Mouse (Mus musculus) lung, postnatal 25 days (tissue): ENCODE data around the gene Bcl3.

Experiments used
- DNase-seq: peaks from one replicate; pipeline ENCODE4 v3.0.0; 2022; ENCODE audit warnings: low spot score

The Bcl3 gene

DNA sequence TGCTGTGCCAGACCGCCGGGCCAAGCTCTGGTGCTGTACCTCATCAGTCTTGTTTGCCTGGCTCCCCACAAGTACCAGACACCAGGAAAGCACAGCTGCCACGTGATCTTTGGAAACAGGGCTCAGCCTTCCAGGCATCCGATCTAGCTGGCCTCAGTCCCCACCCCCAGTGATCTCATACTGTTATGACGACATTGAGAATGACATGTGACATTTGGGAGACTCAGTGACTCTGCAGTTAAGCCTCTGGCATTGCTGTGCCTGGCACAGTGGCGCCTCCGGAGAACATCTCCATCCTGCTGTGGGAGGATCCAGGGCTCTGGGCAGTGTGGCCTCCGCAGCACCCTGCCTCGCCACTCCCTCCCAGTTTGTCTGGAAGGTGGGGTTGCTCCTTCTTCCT is 9.3 kb upstream of the Bcl3 start:
- no peak for DNase-seq

DNA sequence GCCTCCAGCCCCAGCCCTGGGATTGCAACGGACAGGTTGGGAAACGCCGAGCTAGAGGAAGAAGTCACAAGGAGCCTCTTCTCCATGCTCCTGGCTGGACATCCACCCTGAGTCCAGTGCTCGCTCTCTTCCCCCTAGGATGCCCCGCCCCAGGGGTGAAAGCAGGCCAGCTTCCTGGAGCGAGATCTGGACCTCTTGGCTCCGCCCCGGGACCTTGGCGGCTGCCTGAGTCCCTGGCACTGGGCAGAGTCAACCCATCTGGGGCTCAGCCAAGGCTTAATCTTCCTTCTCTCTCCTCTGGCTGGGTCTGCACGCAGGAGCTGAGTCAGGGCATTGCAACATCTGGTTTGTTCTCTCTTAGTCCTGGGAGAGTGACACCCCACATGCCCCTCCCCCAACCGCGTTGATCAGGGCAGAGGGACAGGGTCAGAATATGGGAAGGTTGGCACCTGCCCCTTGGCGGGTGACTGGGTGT is 8.1 kb upstream of the Bcl3 start:
- peak; percentile 95 for DNase-seq

DNA sequence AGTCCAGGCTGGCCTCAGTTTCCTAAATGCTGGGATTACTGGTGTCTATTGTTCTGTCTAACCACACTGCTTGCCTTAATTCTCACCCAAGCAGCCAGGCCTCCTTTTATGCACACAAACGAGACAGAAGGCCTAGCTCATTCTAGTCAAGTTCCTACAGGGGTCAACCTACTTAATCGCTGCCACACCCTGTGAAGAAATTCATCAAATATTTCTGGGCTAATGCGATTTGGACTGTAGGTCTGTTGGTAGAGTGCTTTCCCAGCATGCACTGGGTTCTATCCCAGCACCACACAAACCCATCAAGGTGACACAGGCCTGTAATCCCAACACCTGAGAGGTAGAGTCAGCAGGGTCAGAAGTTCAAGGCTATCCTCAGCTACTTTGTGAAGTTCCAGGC is 7.1 kb upstream of the Bcl3 start:
- no peak for DNase-seq

DNA sequence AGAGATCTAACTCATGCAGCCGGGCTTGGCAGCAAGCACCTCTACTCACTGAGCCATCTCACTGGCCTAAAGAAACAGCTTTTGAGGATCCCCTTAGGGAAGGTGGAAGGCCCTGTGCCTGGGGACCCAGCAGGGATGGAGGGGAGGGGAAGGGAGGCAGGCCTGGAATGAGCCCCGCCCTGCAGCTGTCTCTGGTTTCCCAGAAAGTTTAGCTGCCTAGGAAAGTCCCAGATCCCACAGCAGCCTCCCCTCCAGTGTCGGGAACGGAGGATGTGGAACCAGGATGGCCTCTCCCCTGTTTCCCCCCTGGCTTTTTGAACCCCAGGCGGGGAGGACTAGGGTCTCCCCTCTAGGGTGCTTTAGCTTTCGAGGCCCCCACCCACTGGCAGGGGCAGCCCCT is 4.2 kb upstream of the Bcl3 start:
- no peak for DNase-seq

DNA sequence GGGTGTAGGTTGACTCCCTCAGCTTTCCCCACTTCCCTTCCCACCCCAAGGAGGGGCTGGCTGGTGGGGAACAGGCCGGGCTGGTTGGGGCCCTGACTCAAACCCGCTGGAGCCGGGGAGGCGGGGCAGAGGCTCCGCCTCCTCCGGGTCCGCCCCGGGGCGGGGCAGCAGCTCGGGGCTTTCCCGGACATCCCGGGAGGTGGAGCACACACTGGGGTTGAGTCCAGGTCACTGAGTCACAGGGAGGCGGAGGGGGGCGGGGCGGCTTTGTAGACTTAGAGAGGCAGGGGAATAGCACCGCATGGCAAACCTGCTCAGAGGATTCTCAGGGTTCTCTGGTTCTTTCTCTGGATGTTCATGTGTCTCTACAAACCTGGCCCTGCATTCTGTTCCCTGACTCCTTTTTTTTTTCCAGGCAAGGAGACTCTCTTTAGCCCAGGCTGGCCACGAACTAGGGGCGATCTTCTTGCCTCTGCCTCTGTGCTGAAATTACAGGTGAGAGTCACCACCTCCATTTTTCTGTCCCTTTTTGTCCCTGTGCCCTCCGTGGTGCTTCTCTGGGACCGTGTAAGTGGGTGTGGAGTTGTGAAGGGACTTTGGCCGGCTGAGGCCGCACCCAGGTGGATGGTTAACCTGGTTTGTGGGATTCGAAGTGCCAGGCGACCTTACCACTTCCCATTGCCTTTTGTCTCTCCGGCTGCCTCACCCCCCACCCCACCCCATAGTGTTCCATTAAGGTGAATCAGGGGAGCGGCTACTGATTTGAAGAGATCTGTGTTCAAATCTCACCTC is 1.8 kb upstream of the Bcl3 start:
- peak; percentile 91 for DNase-seq

DNA sequence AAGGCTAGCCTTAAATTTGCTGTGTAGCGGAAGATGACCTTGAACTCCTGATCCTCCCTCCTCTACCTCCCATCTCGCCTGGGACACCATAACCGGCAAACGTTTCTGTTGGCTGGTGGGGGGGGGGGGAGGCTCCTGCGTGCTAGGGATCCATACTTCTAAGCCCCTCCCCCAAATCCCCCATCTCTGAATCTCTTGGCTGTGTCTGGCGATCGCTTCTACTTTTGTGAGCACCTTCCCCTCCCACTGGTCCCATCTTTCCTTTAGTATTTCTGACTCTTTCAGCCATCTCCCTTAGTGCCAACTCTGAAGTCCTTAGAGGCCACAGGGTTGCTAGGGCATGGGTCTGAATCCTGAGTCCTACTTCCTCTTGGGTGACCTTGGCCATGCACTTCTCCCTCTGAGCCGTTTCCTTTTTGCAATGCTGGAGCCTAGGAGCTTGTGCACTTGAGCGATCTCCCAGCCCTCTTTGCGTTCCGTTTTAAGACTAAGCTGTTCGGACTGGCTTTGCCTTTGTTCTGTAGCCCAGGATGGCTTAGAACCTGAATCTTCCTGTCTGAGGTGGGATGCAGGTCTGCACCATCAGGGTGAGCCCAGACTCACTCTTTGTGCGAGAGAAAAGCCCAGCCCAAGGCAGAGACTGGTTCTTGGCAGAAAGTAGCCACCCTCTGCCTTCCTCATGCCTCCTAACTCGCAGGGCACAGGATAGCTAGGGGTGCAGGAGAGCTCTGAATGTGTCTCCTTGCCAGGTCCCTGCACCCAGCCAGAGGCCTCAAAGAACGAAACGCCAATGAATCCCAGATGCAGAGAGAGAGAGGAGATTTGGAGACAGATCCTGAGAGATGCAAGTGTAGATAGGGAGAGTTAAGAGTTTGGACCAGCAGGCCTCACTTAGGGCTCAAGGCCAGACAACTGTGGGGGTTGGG is 949 bp upstream of the Bcl3 start:
- DNase-seq = no peak

DNA sequence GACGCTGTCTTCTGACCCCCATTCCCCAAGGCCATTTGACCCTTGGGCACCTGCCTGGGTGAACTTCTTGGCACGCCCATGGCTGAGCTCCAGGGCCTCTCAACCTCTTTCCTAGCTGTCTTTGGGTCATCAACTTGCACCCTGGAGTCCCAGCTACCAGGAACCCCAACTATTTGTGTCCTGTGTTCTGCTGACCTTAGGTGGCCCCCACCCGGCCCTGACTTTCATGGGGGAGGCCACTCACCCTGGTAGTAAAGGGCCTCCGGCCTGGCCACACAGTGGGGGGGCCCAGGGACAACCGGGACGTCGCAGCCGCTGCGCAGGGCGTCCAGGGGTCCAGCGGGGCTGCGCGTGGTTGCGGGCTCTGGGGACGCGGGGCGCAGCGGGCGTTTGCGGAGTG is 377 bp downstream of the Bcl3 start:
- DNase-seq = no peak

DNA sequence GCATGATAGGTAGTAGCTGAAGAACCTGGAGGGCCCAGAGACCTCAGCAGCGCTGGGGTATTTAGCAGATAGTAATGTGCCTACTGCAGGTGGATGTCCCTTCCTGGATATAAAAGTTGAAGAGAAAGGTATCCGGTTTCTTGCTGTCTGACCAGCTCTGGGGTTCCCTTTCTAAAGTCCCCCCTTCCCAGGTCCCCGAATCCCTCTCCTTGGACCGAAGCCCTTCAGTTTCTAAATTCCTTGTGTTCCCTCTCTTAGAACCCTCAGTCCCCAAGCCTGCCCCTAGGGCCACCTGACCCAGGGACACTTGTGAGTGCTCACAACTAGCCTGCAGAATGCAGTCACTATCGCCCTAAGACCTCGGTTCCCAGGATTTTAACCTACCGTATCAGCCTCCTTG is 937 bp downstream of the Bcl3 start:
- no peak for DNase-seq

DNA sequence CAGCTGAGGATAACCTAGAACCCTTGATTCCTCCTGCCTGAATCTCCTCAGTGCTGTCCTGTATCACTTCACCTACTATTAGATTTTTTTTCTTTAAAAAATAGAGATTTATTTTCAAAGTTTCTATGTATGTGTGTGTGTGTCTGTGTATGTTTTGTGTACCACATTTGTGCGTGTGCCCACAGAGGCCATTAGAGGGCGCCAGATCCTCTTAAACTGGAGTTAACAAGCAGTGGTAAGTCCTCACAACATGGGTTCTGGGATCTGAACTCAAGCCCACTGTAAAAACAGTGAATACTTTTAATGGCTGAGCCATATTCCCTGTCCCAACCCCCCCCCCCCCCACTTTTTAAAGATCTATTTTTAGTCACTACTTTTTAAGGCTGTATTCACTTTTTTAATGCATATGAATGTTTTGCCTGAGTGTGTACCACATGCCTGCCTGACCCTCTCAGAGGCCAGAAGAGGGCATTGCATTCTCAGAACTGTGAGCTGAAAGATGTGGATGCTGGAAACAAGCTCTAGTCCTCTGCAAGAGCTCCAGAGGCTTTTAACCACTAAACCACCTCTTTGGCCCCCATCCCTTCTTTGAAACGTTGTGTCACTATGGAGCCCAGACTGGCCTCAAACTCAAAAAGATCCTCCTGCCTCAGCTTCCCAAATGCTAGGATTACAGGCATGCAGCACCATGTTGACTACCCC is 2.1 kb downstream of the Bcl3 start:
- no peak for DNase-seq

DNA sequence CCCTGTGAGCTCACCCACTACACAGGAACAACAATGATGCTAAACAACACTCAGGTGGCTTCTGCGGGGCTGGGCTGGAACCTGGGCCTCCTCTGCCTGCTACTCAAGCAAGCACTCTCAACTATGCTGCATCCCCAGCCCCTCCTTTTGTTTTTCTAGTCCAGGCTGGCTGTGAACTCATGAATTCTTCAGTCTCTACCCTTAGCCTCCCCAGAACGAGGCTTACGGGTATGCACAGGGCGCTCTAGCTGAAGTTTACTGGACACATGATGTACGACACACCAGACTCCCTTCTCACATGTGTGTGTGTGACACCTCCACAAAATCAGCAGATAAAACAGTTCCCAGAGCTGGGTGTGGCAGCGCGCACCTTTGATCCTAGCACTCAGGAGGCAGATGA is 3.7 kb downstream of the Bcl3 start:
- no peak for DNase-seq

DNA sequence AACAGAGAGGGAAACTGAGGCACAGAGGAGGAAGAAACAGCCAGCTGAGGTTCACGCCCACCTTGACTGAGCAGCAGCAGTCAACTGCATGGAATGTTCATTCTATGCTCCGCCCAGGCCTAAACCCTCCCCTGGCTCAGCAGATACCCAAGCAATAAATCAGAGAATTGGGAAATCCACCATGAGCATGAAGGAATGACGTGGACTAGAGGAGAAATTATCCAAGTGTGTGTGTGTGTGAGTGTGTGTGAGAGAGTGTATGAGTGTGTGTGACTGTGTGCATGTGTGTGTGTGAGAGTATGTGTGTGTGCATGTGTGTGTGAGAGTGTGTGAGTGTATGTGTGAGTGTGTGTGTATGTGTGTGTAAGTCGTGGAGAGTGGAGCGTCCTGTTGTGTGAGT is 4.1 kb downstream of the Bcl3 start:
- peak; percentile 70 for DNase-seq

DNA sequence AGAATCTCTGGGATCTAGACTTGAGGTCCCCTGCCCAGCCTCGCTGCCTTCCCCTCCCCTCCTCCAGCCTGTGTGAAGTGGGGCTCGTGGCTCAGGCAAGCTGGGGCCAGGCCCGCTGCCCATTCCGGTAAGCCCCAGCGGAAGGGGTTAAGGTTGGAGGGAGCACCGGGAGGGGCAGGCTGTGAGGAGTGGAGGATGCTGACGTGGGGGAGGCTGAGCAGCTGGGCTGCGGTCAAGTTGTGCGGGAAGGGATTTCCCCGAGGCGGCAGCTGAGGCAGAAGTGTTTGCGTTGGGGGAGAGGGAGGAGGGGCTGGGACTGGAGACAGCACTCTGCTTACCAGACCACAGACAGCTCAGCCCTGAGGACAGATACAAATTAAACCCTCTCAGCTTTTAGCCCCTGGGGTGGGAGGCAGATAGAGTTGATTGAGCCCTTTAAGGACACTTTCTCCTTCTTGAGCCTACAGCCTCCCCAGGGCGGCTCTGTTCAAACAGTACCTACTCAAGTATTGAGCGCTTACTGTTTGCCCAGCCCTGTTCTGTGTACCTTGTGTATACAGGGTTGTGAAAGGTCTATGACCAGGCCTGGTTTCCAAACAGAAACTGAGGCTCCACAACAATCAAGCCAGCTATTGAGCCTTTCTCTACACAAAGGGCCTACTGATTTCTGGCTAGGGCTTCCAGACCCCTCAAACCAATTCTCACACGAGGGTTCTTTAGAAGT is 5.0 kb downstream of the Bcl3 start:
- peak; percentile 93 for DNase-seq

DNA sequence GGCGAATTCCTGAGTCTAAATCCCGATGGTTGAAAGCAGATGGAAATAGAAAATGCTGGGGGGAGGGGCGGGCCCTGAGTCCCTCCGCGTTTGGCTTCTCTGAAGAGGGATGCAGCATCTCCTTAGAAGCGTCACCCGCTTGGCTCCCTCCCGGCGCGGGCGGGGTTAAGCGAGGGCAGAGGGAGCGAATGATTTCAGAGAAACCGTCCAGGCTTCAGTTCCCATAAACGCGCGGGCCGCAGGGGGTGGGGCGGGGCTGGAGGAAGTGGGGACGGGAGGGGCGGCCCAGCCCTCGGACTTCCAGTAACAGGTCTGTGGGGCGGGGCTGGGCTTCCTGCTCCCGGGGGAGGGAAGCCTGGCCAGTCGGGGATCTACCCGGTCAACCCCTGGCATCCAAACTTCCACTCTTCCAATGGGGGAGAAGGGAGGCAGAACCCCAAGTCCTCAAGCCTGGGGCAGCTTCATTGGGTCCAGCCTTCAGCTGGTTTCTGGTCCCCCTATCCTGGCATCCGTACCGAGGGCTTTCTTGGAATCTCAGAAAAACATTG is 6.3 kb downstream of the Bcl3 start:
- peak; percentile 92 for DNase-seq

DNA sequence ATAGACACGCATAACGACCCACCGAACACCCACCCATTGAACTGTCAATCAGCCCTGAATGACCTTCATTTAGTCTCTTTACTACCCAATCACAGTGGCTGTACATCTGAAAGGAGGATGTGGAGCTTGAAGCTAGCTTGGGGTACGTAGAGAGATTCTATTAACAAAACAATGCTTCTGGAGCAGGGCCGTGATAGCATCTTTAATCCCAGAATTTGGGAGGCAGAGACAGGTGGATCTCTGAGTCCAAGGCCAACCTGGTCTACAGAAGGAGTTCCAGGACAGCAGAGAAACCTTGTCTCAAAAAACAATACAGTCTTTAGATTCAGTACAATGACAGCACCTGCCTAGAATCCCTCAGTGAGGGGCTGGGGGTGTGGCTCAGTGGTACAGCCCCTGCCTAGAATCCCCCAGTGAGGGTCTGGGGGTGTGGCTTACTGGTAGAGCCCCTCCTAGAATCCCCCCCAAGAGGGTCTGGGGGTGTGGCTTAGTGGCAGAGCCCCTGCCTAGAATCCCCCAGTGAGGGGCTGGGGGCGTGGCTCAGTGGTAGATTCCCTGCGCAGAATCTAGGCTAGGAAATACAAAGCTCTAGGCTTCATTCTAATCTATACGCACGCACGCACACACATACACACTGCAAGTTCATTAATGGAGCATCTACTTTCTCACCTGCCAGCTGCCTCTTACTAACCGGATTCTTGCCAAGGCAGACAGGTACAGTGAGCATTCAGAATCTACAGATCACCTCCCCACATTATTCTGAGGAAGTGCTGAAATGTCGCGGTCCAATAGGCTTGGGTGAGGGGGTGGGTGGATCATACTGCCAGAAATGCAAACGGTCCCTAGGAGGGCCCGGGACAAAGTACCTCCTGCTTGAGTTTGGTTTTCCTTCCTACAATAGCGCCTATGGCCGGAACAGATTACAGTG is 7.0 kb downstream of the Bcl3 start:
- DNase-seq = no peak

DNA sequence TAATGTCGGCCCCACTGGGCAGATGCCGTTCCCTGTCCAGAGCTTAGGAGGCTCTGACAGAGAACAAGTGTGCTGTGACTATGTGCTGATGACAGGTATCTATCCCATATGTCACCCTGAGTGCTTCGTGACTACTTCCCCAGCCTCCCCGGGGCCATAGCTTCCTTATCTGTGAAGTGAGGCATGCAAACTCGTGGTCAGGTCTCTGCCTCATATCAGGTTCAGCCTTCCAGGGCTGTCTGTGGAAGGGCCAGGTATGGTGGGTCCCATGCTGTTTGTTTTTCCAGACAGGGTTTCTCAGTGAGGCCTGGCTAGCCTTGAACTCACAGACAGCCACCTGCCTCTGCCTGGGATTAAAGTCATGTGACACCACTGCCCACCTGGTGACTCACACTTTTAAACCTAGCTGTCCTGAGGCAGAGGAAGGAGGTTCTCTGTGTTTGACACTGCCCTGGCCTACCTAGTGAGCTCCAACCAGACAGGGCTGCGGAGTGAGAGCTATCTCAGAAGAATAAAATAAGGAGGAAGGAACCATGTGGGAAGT is 8.9 kb downstream of the Bcl3 start:
- DNase-seq = no peak

DNA sequence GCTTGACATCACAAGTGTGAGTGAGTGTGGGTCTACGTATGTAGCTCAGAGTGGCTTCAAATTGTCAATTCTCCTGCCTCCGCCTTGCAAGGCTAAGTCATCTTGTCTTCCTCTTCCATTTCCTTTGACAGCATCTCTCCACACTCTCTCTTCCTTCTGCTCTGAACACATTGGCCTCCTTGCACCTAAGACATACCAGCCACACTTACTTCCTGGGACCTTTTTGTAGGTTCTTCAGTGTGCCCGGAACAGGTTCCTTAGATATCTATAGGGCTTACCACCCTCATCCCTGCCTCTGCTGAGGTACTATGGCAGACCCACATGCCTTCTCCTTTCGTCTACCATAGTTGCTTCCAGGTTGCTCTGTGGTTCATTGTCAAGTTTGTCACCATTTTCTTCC is 9.4 kb downstream of the Bcl3 start:
- DNase-seq = no peak

DNA sequence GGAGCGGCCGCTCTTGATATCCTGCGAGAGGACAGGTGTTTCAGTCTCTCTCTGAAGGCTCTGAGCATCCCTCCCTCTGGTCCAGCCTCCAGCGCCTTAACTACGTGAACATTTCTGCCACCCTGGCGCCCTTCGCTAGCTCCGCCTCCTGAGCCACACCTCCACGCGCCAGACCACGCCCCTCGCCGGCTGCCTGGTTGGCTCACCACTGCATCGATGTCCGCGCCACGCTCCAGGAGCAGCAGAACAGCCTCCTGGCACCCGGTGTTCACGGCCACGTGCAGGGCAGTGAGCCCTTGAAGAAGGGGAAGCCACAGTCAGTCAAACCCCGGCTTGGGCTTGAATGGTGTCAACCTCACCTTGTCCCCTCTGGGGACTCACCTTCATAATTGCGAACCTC is 11.5 kb downstream of the Bcl3 start:
- DNase-seq = no peak

DNA sequence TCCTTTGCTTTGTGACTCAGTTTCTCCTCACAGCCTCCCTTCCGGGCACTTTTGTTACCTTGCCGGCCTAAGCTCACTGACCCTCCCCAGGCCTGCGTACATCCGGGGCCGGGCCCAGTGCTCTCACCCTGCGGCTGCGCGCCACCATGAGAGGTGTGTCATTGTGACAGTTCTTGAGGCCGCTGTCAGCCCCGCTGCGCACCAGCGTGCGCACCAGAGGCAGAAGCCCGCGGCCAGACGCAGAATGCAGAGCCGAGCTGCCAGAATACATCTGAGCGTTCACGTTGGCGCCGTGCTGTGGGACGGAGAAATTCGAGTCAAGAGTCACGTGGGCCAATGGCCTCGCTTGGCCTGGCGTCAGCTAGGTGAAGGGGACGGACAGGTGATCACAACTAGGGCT is 13.2 kb downstream of the Bcl3 start:
- DNase-seq = no peak

DNA sequence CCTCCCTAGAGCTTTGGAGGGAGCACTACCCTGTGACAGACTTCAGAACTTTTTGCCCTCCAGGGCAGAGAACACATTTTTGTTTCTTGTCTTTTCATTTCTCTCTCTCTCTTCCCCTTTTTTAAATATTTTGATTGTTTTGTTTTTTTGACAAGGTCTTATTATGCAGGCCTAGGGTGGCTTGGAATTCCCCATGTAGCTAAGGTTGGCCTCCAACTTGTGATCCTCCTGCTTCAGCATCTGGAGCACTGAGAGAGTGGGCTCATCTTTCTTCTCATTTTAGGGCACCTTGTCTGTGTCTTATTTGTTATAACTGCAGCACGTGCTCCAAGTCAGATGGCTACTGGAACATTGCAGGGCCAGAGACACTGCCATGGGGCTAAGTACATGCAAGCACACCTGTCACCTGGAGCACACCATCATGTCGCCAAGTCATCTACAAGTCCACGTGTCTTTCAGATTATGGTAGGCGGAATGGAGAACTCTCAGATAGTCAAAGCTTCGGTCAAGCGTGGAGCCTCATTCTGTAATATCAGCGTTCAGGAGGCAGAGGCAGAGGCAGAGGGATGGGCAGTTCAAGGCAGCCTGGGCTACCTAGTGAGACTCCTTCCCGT is 16.1 kb downstream of the Bcl3 start:
- no peak for DNase-seq

DNA sequence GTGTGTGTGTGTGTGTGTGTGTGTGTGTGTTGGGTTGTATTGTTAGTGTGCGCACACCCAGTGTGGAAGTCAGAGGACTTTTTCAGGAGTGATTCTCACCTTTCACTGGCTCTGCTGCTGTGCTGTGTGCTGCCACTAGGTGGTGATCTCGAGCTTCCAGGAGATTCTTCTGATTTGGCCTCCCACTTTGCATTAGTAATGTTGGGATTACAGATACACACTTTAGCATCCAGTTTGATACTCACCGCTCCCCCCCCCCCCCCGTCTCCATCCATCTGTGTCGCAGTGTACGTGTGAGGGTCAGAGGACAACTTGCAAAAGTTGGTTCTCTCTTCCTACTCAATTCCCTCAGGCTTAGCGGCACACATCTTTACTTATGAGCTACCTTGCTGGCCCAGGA is 19.6 kb downstream of the Bcl3 start:
- peak; percentile 79 for DNase-seq
